Mouse (Mus musculus): ENCODE data around the gene Lgi2.

Lgi2 gene

DNA sequence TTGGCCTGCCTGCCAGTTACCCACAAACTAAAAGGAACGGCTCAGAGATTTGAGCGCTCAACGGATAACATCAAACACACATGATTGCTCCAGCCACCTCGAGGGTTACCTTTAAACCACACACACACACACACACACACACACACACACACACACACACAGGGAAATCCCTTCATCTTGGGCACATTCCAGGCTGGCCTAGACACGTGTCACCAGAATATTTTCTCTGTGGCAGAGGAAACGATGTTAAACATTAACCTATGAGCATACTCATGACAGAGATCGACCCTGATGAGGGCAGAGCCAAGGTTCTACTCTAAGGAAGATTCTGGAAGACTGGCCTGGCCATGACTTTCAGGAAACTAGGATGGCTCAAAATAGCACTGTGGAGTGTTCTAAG, 29.2 kb downstream of the Lgi2 start:
- DNase-seq (ENCODE audit: low spot score in 2 of 2), result no peak

DNA sequence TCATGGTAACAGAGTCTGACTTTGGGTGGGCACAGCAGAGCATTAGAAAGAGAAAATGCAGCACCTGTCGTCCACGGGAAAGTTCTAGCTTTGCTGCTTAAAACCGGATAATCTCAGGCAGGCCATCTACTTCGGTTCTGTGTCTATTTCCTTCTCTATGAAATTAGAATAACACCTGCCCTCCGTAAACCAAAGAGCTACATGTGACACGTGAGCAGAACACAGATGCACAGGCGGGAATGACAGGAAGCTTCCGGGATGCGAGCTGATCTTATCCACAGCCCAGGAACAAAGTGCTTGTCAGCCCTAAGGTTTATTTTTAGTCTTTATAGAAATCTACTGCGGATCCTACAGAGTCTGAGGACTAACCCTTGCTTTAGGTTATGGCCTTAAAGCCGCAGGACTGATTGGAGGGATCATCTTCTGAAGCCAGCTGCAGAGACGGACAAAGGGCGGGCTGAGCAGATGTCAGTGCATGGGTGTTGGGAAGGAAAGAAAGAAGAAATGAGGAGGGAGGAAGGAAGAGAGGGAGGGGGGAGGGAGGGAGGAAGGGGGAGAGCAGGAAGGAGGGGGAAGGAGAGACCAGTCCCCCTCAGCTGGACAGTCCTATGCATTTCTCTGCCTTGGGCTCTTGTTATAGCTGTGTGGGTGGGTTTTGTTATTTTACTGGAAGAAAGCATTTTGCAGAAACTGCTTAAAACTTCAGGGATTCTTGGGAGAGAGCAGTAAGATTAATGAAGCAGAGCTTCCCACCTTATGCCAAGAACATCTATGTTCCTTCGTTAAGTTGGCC, 31.3 kb downstream of the Lgi2 start:
- no peak for DNase-seq (ENCODE audit: low spot score in 2 of 2)

DNA sequence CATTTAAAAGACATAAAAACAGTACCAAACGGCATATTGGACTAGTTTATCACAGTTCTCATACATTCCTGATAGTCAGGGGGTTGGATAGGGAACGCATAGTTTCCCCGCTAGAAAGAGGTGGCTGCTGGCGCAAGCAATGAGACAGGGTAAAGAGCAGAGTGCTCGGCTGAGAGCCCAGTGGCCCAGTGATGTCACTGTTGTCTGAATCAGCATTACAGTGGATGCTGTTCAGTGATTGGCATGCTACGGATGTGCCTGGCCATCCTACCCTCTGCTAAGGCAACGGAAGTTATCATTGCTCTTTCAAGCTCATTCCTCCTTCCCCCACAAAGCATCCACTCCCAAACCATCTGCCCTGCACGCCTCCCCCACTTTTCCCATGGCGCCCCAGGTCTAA, 32.6 kb downstream of the Lgi2 start:
- no peak for DNase-seq (ENCODE audit: low spot score in 2 of 2)

DNA sequence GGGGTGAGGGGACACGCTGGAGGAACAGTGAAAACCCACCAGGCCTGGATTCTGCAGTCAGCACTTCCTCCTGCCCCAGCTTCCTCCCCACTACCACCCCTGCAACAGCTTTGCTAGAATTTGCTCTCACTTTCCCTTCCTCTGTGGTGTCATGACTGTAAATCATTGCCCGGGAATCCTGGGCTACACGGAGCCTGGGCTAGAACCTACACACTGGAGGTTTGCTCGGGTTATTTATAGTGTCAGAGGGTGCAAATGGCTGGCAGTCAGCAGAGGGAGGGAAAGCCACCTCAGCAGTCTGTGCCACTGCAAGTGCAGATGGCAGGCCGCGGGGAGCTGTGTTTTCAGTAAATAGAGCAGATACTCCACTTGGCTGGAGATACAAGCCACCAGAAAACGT, 37.7 kb downstream of the Lgi2 start:
- DNase-seq (ENCODE audit: low spot score in 2 of 2), result no peak

DNA sequence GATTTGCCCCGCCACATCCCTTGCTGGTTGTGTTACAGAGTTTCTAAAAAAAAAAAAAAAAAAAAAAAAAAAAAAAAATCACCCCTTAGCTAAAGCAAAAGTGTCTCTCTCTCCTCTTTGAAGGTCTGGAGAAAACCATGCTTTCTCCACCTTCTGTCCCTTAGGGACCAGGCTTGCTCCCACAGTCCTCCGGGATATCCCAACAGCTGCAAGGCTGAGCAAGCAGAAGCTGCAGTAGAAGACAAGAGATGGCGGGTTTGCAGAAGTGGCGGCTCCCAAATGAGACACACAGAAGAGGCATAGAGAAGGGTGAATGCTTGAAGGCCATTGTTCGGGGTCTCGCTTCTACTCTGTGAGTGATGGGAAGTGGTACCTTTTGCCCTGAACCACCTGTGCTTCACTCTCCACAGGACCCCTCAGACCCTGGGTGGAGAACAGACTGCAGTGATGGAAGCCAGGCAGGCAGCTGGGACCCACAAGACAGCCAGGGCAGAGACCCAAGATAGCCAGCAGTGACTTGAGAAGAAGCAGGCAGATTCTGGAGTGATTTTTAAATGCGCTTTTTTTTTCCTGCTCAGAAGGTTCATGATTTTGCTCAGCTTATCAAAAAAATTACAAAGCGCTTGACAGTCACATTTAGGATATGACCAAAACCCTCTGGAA, 39.8 kb downstream of the Lgi2 start:
- no peak for DNase-seq (ENCODE audit: low spot score in 2 of 2)

DNA sequence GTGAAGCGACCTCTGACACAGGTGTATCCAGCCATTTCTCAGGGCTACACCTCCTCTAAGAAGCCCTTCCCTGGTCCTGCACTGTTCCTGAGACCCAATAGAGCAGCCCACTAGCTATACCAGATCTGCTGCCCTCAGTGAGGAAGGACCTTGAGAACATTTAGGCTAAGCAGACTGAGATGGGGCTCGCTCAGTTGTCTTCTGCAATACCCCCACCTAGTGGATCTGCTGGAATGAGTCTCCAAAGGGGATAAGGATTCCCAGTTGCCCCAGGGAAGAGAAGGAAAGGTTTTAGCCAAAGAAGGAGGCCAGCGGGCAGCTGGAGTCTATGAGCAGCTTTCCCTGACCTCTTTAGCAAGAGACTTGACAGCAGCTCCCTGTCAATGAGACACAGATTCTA, 42.1 kb downstream of the Lgi2 start:
- DNase-seq (ENCODE audit: low spot score in 2 of 2), result peak in 1 of 2 experiments; percentile 26

DNA sequence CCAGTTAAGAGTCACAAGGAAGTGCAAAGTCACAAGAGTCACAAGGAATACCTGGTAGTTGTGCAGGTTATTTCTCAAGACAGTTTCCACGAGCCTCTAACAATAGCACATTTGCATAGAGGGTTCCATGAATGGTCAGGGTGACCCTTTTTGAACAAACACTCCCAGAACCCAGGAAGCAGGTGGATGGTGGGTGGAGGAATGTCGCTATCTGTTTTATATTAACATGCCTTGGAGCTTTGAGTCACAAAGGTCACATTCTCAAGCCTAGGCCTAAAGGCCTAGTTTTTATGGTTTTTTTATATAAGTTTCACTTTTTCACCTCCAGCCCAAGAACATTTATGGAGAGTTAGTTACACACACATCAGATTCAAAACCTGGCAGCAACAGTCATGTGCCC, 46.3 kb downstream of the Lgi2 start:
- no peak for DNase-seq (ENCODE audit: low spot score in 2 of 2)

DNA sequence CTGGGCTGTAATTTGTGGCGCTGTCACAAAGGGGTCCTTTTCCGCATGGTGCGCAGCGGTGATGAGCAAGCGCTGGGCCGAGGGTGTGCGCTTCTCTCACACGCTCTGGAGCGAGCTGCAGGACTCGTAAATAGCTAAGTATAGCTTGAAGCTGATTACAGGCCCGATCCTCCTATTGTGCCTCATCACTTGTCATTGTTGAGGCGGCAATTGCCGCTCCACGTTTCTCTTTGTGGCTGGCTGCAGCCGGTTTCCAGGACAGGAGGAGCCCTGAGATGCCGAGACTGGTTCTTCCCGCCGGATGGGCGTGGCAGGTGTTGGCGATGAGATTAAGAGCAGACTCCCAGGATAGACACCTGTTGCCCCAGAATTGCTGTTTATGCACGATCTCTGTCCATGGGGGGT, 50.2 kb downstream of the Lgi2 start:
- DNase-seq (ENCODE audit: low spot score in 2 of 2), result peak in 1 of 2 experiments; percentile 25

DNA sequence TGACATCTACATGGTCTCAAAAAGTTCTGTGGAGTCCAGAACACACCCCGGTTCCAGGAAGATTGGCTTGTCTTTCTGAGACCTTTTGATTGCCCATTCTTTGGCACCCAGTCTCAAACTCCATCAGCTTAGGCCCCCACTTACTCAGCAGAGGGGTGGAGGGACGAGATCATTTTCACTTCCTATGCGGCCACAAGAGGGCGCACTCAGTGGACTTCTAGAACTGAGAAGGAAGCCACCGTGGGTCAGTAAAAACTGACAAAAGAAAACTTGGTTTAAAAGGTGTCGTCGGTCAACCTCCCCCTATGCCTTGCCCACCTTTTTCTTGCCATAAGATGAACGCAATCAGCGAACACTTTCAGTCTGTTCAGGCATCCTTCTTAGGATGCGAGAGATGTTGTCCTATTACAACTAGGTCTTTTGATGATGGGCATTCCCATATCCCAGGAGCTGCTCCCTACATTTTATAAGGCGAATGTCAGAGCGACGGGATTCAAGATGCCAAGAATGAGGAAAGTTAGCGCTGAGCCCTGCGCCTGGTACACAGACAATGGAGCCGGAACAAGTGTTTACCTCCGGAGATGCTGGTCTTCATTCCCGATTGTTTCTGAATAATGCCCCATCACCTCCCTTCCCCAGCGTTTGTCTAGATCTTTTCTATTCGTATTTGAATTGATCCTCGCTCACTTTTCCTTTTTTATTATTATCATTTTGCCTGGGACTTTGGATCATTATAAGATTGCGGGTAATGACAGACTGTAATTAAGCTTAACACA, 50.8 kb downstream of the Lgi2 start:
- DNase-seq (ENCODE audit: low spot score in 2 of 2), result peak; percentile 57 to 67

DNA sequence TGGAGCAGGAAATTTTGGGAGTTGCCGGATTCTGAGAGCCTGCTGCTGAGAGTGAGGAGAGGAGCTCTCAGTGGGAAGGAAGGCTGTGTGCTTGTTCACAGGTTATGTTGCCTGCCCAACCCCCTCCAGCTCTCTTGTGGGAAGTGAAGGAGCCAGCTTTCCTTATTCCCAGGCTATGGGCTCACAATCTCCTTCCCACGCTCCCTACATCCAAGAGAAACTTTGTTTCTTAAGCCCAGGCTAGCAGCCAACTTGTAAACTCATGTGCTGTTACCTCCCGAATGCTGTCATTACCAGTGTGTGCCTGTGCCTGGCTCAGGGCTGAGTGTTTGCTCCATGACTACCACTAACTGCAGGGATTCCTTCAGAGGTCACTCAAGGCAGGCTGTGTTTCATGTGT, 55.2 kb downstream of the Lgi2 start:
- DNase-seq (ENCODE audit: low spot score in 2 of 2), result no peak

DNA sequence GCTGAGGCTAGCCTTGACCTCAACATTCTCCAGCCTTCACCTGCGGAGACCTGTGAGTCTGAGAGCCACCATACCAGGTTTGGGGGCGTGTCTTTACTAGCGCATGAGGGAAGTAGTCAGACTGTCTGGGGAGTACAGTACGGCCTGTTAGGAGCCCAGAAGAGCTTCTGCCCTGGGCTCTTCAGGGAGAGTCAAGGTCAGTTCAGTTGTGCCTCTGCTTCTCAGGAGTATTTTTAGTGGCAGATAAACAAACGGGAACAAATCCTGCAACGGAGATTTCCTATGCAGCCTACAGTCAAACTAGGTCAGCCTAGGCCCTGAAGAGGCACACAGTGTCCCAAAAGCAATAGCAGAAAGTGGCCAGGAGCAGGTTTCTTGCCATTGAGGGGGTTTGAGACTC, 56.8 kb downstream of the Lgi2 start:
- DNase-seq (ENCODE audit: low spot score in 2 of 2), result no peak

DNA sequence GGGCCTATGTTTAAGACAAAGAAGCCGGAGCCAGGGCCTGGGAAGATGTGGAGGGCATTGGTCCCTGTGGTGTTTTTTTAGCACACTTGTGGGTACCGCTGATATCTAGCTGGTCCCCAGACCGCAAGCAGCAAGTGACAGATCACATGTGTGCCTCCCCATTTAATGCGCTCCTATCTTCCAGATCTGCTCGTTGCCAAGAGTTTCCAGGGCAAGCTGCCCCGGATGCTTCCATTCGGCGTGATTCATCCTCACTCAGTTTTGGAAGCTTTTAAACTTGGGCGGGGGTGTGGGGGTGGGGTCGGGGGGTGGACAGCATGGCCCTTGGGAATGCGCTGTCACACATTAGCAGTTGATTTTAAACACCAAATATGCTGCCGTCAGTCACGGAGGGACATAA, 61.6 kb downstream of the Lgi2 start:
- DNase-seq (ENCODE audit: low spot score in 2 of 2), result no peak

DNA sequence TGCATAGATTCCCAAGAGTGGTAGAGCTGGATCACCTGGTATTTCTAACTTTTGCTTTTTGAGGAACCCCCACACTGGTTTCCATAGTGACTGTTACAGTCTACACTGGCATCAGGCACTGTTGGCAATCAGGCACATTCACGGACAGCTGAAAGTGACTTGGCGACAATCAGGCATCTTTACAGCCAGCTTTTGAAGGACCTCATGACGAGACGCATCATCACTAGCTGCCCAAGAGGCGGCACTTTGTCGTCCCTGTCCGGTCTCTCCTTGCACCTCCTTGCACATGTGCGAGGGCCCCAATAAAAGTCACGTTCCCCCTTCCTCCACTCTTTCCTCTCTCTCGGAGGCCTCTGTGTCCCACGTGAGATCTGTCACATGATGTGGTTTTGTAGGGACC, 62.1 kb downstream of the Lgi2 start:
- no peak for DNase-seq (ENCODE audit: low spot score in 2 of 2)

DNA sequence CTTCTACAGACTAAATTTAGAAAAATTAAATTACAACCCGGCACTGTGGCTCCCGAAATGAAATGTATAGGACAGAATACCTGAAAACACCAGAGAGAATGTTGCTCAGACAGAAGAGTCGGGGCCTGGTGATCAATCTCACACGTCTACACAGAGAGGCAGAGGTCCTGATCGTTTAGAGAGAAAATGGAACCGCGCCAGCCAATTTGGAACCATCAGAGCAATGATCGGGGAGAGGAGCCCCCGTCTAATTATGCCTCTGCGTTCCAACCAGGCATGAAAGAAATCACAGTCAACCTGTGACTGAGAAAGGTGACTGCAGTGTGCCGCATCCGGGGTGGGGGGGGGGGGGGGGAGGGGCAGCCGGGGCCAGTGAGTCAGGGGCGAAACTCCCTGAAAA, 70.6 kb downstream of the Lgi2 start:
- no peak for DNase-seq (ENCODE audit: low spot score in 2 of 2)

DNA sequence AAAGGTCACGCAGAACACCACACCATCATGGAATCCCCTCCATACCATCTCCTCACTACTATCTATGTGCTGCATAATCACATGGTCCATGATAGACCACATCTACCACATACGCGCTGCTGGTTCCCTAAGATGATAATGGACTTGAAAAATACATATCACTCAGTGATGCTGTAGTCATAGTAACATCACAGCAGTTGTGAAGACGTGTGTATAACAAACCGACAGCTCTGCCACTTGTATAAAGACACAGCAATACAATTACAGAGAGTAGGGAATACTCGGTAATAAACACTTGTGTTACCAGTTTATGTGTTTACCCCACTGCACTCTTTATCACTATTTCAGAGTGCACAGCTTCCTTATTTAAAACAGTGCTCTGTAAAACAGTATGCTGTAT, 74.8 kb downstream of the Lgi2 start:
- no peak for DNase-seq (ENCODE audit: low spot score in 2 of 2)

DNA sequence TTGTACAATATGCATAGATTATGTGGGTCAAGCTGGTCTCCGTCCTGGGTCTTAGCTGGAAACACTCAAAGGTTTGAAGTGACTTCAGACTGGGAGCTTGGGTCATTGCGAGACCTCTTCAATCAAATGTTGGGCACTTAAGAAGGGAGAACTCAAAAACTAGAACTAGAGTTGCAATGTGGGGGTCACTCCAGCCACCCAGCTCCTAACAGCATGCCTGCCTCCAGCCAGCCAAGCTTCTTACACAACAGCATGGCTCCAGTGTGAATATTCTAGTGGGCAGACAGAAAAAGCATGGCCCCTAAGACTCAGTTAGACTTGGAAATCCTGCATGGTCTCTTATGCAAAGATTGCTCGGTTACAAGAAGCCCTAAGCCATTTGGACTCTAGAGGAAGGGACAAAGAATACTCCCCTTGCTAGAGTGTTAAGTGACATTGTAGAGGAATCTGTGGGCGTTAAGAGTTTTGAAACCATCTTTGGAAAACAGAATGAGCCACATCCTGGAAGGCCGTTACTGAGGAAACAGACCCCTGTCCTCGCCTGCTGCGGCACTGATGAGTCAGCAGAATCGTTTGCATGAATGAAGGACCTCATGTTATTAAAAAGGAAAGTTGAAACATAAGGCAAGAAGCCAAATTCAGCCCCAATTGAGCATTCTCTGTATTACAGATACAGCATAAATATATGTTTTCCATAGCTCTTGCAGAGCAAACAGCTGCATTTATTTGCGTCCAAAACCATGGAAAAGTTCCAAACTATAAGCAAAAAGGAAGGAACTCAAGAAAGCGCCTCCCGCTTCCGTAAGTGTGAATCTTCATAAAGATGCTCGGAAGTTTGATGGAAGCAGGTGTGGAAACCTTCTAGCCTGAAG, 78.5 kb downstream of the Lgi2 start:
- no peak for DNase-seq (ENCODE audit: low spot score in 2 of 2)
